Mouse (Mus musculus) megakaryocyte, embryonic 14.5 days (primary cell): Measurements from ENCODE around the gene Nrxn2. TPM values are rescaled to one million over a fixed set of nuclear protein-coding genes. Genes with fewer than 3 reads are reported as not detected.

Experiments
- H3K27me3 ChIP-seq: replicated peaks from 2 replicates; pipeline ENCODE3; 2012; ENCODE audit warnings: inconsistent platforms
- H3K36me3 ChIP-seq: replicated peaks from 2 replicates; pipeline ENCODE3; 2012; ENCODE audit warnings: low read length, inconsistent platforms, mixed read lengths
- H3K4me1 ChIP-seq: 2 replicates; pipeline ENCODE4 v1.6.1; 2012; ENCODE audit warnings: inconsistent platforms
- H3K4me3 ChIP-seq: replicated peaks from 2 replicates; pipeline ENCODE3; 2012; ENCODE audit warnings: moderate library complexity, mild to moderate bottlenecking, inconsistent platforms
- H3K9me3 ChIP-seq: 2 replicates; pipeline ENCODE4 v1.6.1; 2012; ENCODE audit warnings: inconsistent platforms
- FLI1 ChIP-seq: IDR thresholded peaks from 2 replicates; pipeline ENCODE4 v1.6.1; 2012; ENCODE audit warnings: low read length, inconsistent platforms, mixed read lengths
- GATA1 ChIP-seq: IDR thresholded peaks from 3 replicates; pipeline ENCODE4 v1.6.1; 2012; ENCODE audit warnings: mixed read lengths, low read length, inconsistent platforms, borderline replicate concordance
- polyA plus RNA-seq: library from polyadenylated mRNA; stranded (reverse); fragments of >175 nt; gene quantifications from 2 replicates; pipeline ENCODE4 v1.2.3, GENCODE M21; 2012; ENCODE audit warnings: low replicate concordance; ENCODE audit not compliant: insufficient read depth

Gene Nrxn2
- polyA plus RNA-seq, 1 experiment, result 0.62 TPM

- Histone ChIP-seq H3K9me3 (peaks cover 11% of the 10 kb centered on the region), H3K4me3 (no peak overlapping the region), H3K27me3 (peaks cover 64% of the 10 kb centered on the region), H3K4me1 (peaks cover 20% of the 10 kb centered on the region), H3K36me3 (no peaks in the 10 kb centered on the region)
- no peak for TF ChIP-seq FLI1
- no peak for TF ChIP-seq GATA1
Observed at GRCm38 (mm10) chr19:6466945-6467344, 48.4 kb downstream of the Nrxn2 start.

- TF ChIP-seq FLI1 (no peak), GATA1 (no peak)
- H3K4me1 ChIP-seq, result peaks cover 25% of the 10 kb centered on the region
- no peaks in the 10 kb centered on the region for H3K36me3 ChIP-seq
- H3K27me3 ChIP-seq, result peaks cover 65% of the 10 kb centered on the region
- peaks cover 11% of the 10 kb centered on the region for H3K9me3 ChIP-seq
- no peak overlapping the region for H3K4me3 ChIP-seq
Observed at GRCm38 (mm10) chr19:6467374-6467979, 48.9 kb downstream of the Nrxn2 start.

GRCm38 (mm10) chr19:6471630-6472029 lies 53.1 kb downstream of the Nrxn2 start:
- peaks cover 11% of the 10 kb centered on the region for H3K9me3 ChIP-seq
- TF ChIP-seq FLI1, result no peak
- no peak for TF ChIP-seq GATA1
- peaks cover 69% of the 10 kb centered on the region for H3K27me3 ChIP-seq
- H3K36me3 ChIP-seq, result no peaks in the 10 kb centered on the region
- peaks cover 52% of the 10 kb centered on the region for H3K4me1 ChIP-seq
- H3K4me3 ChIP-seq, result no peak overlapping the region

GRCm38 (mm10) chr19:6472821-6473220 lies 54.3 kb downstream of the Nrxn2 start:
- H3K9me3 ChIP-seq, result peaks cover 1% of the 10 kb centered on the region; the same call in 1 of the 2 replicates
- TF ChIP-seq GATA1 (no peak), FLI1 (no peak)
- peaks cover 66% of the 10 kb centered on the region for H3K27me3 ChIP-seq
- no peaks in the 10 kb centered on the region for H3K36me3 ChIP-seq
- peak overlapping the region; percentile 46 for H3K4me3 ChIP-seq
- H3K4me1 ChIP-seq, result peaks cover 56% of the 10 kb centered on the region

- no peak overlapping the region for H3K4me3 ChIP-seq
- H3K27me3 ChIP-seq, result peaks cover 59% of the 10 kb centered on the region
- H3K4me1 ChIP-seq, result peaks cover 41% of the 10 kb centered on the region
- TF ChIP-seq FLI1, result no peak
- TF ChIP-seq GATA1, result no peak
- no peaks in the 10 kb centered on the region for H3K9me3 ChIP-seq
- H3K36me3 ChIP-seq, result no peaks in the 10 kb centered on the region
Observed at GRCm38 (mm10) chr19:6474706-6475105, 56.2 kb downstream of the Nrxn2 start.

- Histone ChIP-seq H3K27me3 (peaks cover 54% of the 10 kb centered on the region), H3K4me1 (peaks cover 41% of the 10 kb centered on the region), H3K4me3 (peak overlapping the region; percentile 62), H3K36me3 (no peaks in the 10 kb centered on the region), H3K9me3 (no peaks in the 10 kb centered on the region)
- no peak for TF ChIP-seq GATA1
- no peak for TF ChIP-seq FLI1
Observed at GRCm38 (mm10) chr19:6475129-6475528, 56.6 kb downstream of the Nrxn2 start.

- TF ChIP-seq FLI1 (no peak), GATA1 (no peak)
- Histone ChIP-seq H3K27me3 (peaks cover 51% of the 10 kb centered on the region), H3K36me3 (no peaks in the 10 kb centered on the region), H3K4me1 (peaks cover 40% of the 10 kb centered on the region), H3K4me3 (no peak overlapping the region), H3K9me3 (no peaks in the 10 kb centered on the region)
Observed at GRCm38 (mm10) chr19:6477007-6477406, 58.5 kb downstream of the Nrxn2 start.

GRCm38 (mm10) chr19:6478566-6478965 lies 60.0 kb downstream of the Nrxn2 start:
- H3K27me3 ChIP-seq, result peaks cover 50% of the 10 kb centered on the region
- H3K4me1 ChIP-seq, result peaks cover 25% of the 10 kb centered on the region
- no peak overlapping the region for H3K4me3 ChIP-seq
- H3K36me3 ChIP-seq, result no peaks in the 10 kb centered on the region
- no peak for TF ChIP-seq FLI1
- TF ChIP-seq GATA1, result no peak
- H3K9me3 ChIP-seq, result no peaks in the 10 kb centered on the region

- TF ChIP-seq GATA1, result no peak
- no peak for TF ChIP-seq FLI1
- Histone ChIP-seq H3K4me3 (no peak overlapping the region), H3K27me3 (peaks cover 69% of the 10 kb centered on the region), H3K36me3 (no peaks in the 10 kb centered on the region), H3K4me1 (no peaks in the 10 kb centered on the region), H3K9me3 (no peaks in the 10 kb centered on the region)
Observed at GRCm38 (mm10) chr19:6482886-6483285, 64.4 kb downstream of the Nrxn2 start.

- Histone ChIP-seq H3K36me3 (no peaks in the 10 kb centered on the region), H3K27me3 (peaks cover 79% of the 10 kb centered on the region), H3K4me3 (no peak overlapping the region), H3K4me1 (no peaks in the 10 kb centered on the region; the same call in 1 of the 2 replicates), H3K9me3 (no peaks in the 10 kb centered on the region)
- TF ChIP-seq FLI1, result no peak
- TF ChIP-seq GATA1, result no peak
Observed at GRCm38 (mm10) chr19:6485059-6485630, 66.6 kb downstream of the Nrxn2 start.

- no peaks in the 10 kb centered on the region for H3K9me3 ChIP-seq
- H3K27me3 ChIP-seq, result peaks cover 85% of the 10 kb centered on the region
- no peak for TF ChIP-seq FLI1
- no peak for TF ChIP-seq GATA1
- no peaks in the 10 kb centered on the region; the same call in 1 of the 2 replicates for H3K4me1 ChIP-seq
- no peaks in the 10 kb centered on the region for H3K36me3 ChIP-seq
- no peak overlapping the region for H3K4me3 ChIP-seq
Observed at GRCm38 (mm10) chr19:6489030-6489429, 70.5 kb downstream of the Nrxn2 start.
